Mouse (Mus musculus) thymus, postnatal 25 days (tissue): ENCODE measurements around the gene Tgfbr3.

Experiments
- DNase-seq: peaks from one replicate; pipeline ENCODE4 v3.0.0; 2022

Tgfbr3 gene

GRCm38 (mm10) chr5:107068146-107068545 is 221.3 kb downstream of the Tgfbr3 start:
- DNase-seq, result no peak

DNA sequence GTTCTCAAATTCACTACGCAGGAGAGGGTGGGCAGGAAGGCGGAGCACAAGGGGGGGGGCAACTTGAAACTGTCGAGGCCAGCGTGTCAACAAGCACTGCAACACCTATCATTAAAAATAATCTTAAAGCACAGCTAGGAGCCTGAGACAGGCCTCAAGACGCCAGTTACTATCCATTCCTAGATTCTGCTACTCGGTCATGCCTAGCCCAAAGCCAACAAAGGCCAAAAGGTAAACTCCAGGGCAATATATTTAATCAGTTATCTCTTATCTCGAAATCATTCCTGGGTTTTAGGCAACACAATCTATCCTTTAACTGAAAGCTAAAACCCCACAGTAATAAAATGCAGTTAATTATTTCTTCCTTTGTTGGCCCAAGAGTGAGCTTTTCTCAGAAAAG is 221.9 kb downstream of the Tgfbr3 start:
- no peak for DNase-seq

DNA sequence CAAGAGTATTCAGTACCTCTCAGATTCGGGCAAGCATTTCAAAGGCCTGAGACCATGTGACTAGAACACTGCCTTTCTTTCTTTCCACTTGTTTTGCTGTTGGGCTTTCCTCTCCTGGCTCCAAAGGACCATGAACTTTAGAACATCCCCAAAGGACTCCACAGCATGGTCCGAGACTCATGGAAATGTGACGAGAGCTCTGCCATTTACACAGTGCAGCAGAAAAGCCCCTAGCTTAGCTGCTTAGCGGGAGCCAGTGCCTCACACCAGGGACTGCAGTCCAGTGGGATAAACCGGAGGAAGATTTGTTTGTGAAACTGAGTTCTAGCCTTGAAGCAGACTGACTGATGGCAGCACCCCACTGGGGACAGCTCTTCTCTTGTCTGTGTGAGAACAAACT is 224.5 kb downstream of the Tgfbr3 start:
- no peak for DNase-seq

DNA sequence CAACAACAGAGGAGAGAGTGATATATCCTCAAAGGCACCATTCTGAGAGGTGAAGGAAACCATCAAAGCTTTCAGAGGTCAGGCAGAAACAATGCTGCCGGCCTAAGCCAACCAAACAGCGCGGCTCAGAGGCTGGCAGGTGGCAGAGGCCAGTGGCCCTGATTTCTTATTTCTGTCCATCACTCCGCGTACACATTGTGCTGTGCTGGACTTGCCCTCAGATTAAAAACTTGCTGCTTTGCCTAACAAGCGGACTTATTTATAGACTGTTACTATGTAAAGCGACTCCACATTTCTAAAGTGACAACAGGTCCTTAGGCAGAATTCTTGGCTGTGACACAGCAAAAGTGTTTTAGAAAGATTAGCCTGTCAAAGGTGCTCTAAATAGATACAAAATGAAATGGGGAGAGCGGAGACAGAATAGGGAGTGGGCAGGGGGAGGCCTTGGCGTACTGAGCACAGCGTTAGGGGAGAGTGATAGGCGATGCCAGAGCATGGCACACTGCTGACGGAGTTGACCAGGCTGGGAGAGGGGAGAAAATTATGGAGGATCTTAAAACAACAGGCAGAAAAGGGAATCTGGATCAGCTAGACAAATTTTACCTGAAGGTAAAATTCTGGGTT is 227.1 kb downstream of the Tgfbr3 start:
- DNase-seq, result no peak

DNA sequence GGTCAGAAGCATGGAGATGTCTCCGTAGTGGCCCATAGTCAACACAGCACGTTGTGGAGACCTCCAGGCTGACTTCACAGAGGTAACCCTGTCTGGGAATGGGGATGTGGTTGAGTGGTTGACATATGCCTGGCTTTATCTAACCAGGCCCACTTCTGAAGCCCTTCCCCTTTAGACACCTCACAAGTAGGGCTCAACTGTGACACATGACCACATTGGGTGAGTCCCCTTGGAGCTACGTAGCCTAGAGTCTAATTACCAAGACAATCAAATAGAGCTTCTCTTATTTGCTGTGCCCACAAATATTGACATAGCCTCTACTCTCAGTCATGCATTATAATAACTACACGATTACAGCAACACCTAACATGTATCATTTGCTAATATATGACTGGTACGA is 229.9 kb downstream of the Tgfbr3 start:
- no peak for DNase-seq

GRCm38 (mm10) chr5:107058642-107059041 is 230.8 kb downstream of the Tgfbr3 start:
- DNase-seq, result no peak
